Mouse (Mus musculus) embryonic fibroblast, embryonic 13.5 days (primary cell): ENCODE measurements around the gene Gclc.

ENCODE experiments used
- CTCF ChIP-seq: IDR thresholded peaks from 2 replicates; pipeline ENCODE4 v1.5.1; 2011; ENCODE audit warnings: mild to moderate bottlenecking, control low read depth, low read length, moderate library complexity, borderline replicate concordance; ENCODE audit not compliant: insufficient read depth
- POLR2A ChIP-seq: IDR thresholded peaks from 2 replicates; pipeline ENCODE4 v1.6.1; 2011; ENCODE audit warnings: low read depth, mild to moderate bottlenecking, control low read depth, low read length, moderate library complexity

- TF ChIP-seq POLR2A (no peak), CTCF (no peak)
These were observed 71.1 kb downstream of the Gclc start for GRCm38 (mm10) chr9:77825380-77825961.
